Mouse (Mus musculus): ENCODE data around the gene Crygc.
A peak's percentile ranks its signal among the peaks of the same experiment; 100 is the strongest.

Gene Crygc

GRCm38 (mm10) chr1:65073589-65073988, at the start of gene Crygc:
TSS of gene Crygc (minus strand) at chr1:65073689.
- no peak for DNase-seq (ENCODE audit: low read depth)

GRCm38 (mm10) chr1:65122574-65123372, 49.3 kb upstream of the Crygc start, which contains the start of gene D630023F18Rik:
TSS of gene D630023F18Rik (minus strand) at chr1:65123214.
- DNase-seq (ENCODE audit: low read depth): no peak

DNA sequence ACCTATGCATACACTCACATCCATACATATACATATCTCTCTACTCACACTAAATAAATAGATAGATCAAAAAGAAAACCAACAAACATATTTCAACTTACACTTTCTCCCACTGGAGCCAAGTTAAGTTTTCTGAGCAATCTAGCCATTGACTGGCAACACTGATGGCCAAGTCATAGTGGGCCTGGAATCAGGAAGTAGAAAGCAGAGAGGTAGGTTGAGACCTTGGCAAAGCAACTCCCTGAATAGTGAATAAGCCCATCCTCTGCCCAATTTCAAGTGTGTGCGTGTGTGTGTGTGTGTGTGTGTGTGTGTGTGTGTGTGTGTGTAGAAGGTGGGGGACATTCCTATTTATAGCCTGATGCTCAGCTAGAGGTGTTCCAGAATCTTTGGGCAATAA, 45.9 kb upstream of the Crygc start, which contains the start of gene Gm28845:
TSS of gene Gm28845 (minus strand) at position 121 of the 400 bp plus-strand sequence.
- no peak for DNase-seq (ENCODE audit: low read depth)

- DNase-seq (ENCODE audit: low read depth): no peak
Observed at GRCm38 (mm10) chr1:65118150-65118913, 44.8 kb upstream of the Crygc start.

DNA sequence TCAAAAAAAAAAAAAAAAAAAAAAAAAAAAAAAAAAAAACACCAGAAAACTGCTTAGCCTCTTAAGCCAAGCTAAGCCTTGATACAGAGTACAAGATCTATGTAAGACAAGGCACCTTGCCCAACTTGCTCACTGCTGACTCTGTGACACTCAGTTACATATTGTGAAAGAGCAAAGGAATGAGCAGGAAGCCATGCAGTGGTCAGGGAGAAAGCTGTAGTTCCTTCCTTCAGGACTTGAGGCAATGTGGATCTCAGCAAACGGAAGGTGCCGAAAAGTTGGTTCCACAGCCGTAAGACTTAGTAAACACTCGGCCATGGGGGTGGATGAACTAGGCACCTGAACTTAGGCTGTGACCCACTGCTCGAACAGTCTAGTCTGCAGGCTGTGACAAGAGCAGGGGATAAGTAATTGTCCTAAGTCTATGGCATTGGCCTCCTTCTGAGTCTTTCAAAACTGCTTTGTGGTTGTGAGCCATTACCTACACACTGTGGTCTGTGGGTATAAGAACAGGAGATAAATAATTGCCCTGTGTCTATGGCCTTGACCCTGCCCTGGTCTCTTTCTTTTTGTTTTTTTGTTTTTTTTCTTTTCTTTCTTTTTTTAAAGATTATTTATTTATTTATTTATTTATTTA, 40.2 kb upstream of the Crygc start:
- DNase-seq (ENCODE audit: low read depth): no peak

- DNase-seq (ENCODE audit: low read depth): peak; percentile 22
Observed at GRCm38 (mm10) chr1:65112807-65113196, 39.3 kb upstream of the Crygc start.

- DNase-seq (ENCODE audit: low read depth): peak; percentile 73
Observed at GRCm38 (mm10) chr1:65112031-65112806, 38.7 kb upstream of the Crygc start.

GRCm38 (mm10) chr1:65109756-65110435, 36.4 kb upstream of the Crygc start:
- DNase-seq (ENCODE audit: low read depth): no peak

GRCm38 (mm10) chr1:65109196-65109595, 35.7 kb upstream of the Crygc start:
- no peak for DNase-seq (ENCODE audit: low read depth)

- DNase-seq (ENCODE audit: low read depth): no peak
Observed at GRCm38 (mm10) chr1:65107654-65108279, 34.3 kb upstream of the Crygc start.

- no peak for DNase-seq (ENCODE audit: low read depth)
Observed at GRCm38 (mm10) chr1:65103273-65103672, 29.8 kb upstream of the Crygc start, which contains the start of gene Cryga. TSS of gene Cryga (minus strand) at chr1:65103373.

- no peak for DNase-seq (ENCODE audit: low read depth)
Observed at GRCm38 (mm10) chr1:65096953-65097352, 23.5 kb upstream of the Crygc start.

GRCm38 (mm10) chr1:65091566-65091965, 18.1 kb upstream of the Crygc start:
- no peak for DNase-seq (ENCODE audit: low read depth)

DNA sequence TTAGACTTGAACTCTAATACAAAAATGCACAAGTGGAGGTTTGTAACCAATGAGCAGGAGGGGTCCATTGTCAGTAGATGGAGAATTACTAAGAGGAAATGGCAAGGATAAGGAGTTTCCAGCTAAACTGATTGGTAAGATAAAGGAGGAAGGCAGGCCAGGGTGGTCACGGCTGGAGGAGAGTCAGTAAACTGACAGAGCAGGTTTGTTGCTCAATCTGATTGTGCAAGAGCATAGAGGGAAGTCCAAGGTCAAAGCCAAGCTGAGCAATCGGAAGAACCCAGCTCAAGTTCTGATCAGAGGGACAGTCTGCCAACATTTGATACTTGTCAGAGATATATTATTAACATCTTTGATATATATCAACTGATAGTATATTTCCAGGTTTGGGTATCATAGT, 16.9 kb upstream of the Crygc start:
- peak; percentile 25 for DNase-seq (ENCODE audit: low read depth)

- DNase-seq (ENCODE audit: low read depth): no peak
Observed at GRCm38 (mm10) chr1:65088567-65089356, 15.3 kb upstream of the Crygc start.

GRCm38 (mm10) chr1:65082188-65082587, 8.7 kb upstream of the Crygc start, which contains the start of gene Crygb:
TSS of gene Crygb (minus strand) at chr1:65082288.
- DNase-seq (ENCODE audit: low read depth): no peak

- no peak for DNase-seq (ENCODE audit: low read depth)
Observed at GRCm38 (mm10) chr1:65075607-65076006, 2.1 kb upstream of the Crygc start.

GRCm38 (mm10) chr1:65067842-65068241, 5.6 kb downstream of the Crygc start:
- DNase-seq (ENCODE audit: low read depth): no peak

GRCm38 (mm10) chr1:65064201-65064600, 9.3 kb downstream of the Crygc start:
- no peak for DNase-seq (ENCODE audit: low read depth)

GRCm38 (mm10) chr1:65063352-65063751, 10.1 kb downstream of the Crygc start, which contains the start of gene Crygd:
TSS of gene Crygd (minus strand) at chr1:65063452.
- no peak for DNase-seq (ENCODE audit: low read depth)

Data from c-Kit-positive CD71-negative TER-119-negative erythroid progenitor cells, embryonic 14.5 days (primary cell).